Mouse (Mus musculus): ENCODE results near the gene Gm10234. TPM values are rescaled to one million over a fixed set of nuclear protein-coding genes. Genes with fewer than 3 reads are reported as not detected.

Gm10234 gene
- polyA plus RNA-seq (2011; ENCODE audit: insufficient read depth, insufficient read length, low read depth, missing spikeins): not detected in 2 replicates

GRCm38 (mm10) chr6:95321812-95322211 lies at the start of gene Gm10234:
TSS of gene Gm10234 (plus strand) at chr6:95322112.
- Histone ChIP-seq H3K27me3 (ENCODE audit: control insufficient read depth, insufficient read depth, low read length, poor library complexity, severe bottlenecking) (no peaks in the 10 kb centered on the region), H3K27ac (ENCODE audit: insufficient read depth, low read length) (no peak within 1 kb of the TSS), H3K9ac (ENCODE audit: low read depth, poor library complexity, severe bottlenecking) (no peak within 1 kb of the TSS), H3K36me3 (ENCODE audit: control insufficient read depth, insufficient read depth, low read length, poor library complexity, severe bottlenecking) (no peaks in the 10 kb centered on the region), H3K4me3 (ENCODE audit: low read depth, low read length) (no peak within 1 kb of the TSS), H3K4me1 (ENCODE audit: control insufficient read depth, insufficient read depth, low read length) (no peaks in the 10 kb centered on the region), H3K9me3 (replicated peaks; ENCODE audit: control insufficient read depth, insufficient read depth, low read length, poor library complexity, severe bottlenecking) (no peaks in the 10 kb centered on the region)
- TF ChIP-seq EP300 (IDR thresholded peaks at IDR 0.05; ENCODE audit: insufficient read depth, low read depth, low read length) (no peak), POLR2A (IDR thresholded peaks at IDR 0.05; ENCODE audit: insufficient read depth, low read length) (no peak), CTCF (IDR thresholded peaks at IDR 0.05; ENCODE audit: low read depth, low read length) (no peak)

- TF ChIP-seq EP300 (IDR thresholded peaks at IDR 0.05; ENCODE audit: insufficient read depth, low read depth, low read length): no peak
- TF ChIP-seq POLR2A (IDR thresholded peaks at IDR 0.05; ENCODE audit: insufficient read depth, low read length): no peak
- TF ChIP-seq CTCF (IDR thresholded peaks at IDR 0.05; ENCODE audit: low read depth, low read length): no peak
- Histone ChIP-seq H3K4me1 (ENCODE audit: control insufficient read depth, insufficient read depth, low read length) (no peaks in the 10 kb centered on the region), H3K9me3 (replicated peaks; ENCODE audit: control insufficient read depth, insufficient read depth, low read length, poor library complexity, severe bottlenecking) (no peaks in the 10 kb centered on the region), H3K27me3 (ENCODE audit: control insufficient read depth, insufficient read depth, low read length, poor library complexity, severe bottlenecking) (no peaks in the 10 kb centered on the region), H3K4me3 (ENCODE audit: low read depth, low read length) (no peak overlapping the region), H3K36me3 (ENCODE audit: control insufficient read depth, insufficient read depth, low read length, poor library complexity, severe bottlenecking) (no peaks in the 10 kb centered on the region), H3K27ac (ENCODE audit: insufficient read depth, low read length) (no peak overlapping the region), H3K9ac (ENCODE audit: low read depth, poor library complexity, severe bottlenecking) (no peak overlapping the region)
These were observed 44.3 kb upstream of the Gm10234 start for GRCm38 (mm10) chr6:95277633-95278032.

GRCm38 (mm10) chr6:95296025-95296424 lies 25.9 kb upstream of the Gm10234 start:
- H3K36me3 ChIP-seq (ENCODE audit: control insufficient read depth, insufficient read depth, low read length, poor library complexity, severe bottlenecking): no peaks in the 10 kb centered on the region
- no peak overlapping the region for H3K4me3 ChIP-seq (ENCODE audit: low read depth, low read length)
- TF ChIP-seq EP300 (IDR thresholded peaks at IDR 0.05; ENCODE audit: insufficient read depth, low read depth, low read length) (no peak), CTCF (IDR thresholded peaks at IDR 0.05; ENCODE audit: low read depth, low read length) (no peak), POLR2A (IDR thresholded peaks at IDR 0.05; ENCODE audit: insufficient read depth, low read length) (no peak)

GRCm38 (mm10) chr6:95298387-95298786 lies 23.5 kb upstream of the Gm10234 start:
- H3K36me3 ChIP-seq (ENCODE audit: control insufficient read depth, insufficient read depth, low read length, poor library complexity, severe bottlenecking): no peaks in the 10 kb centered on the region
- H3K4me1 ChIP-seq (ENCODE audit: control insufficient read depth, insufficient read depth, low read length): no peaks in the 10 kb centered on the region
- no peaks in the 10 kb centered on the region for H3K27me3 ChIP-seq (ENCODE audit: control insufficient read depth, insufficient read depth, low read length, poor library complexity, severe bottlenecking)
- H3K27ac ChIP-seq (ENCODE audit: insufficient read depth, low read length): no peak overlapping the region
- TF ChIP-seq POLR2A (IDR thresholded peaks at IDR 0.05; ENCODE audit: insufficient read depth, low read length): no peak
- TF ChIP-seq CTCF (IDR thresholded peaks at IDR 0.05; ENCODE audit: low read depth, low read length): no peak
- no peak for TF ChIP-seq EP300 (IDR thresholded peaks at IDR 0.05; ENCODE audit: insufficient read depth, low read depth, low read length)
- H3K4me3 ChIP-seq (ENCODE audit: low read depth, low read length): no peak overlapping the region
- H3K9me3 ChIP-seq (replicated peaks; ENCODE audit: control insufficient read depth, insufficient read depth, low read length, poor library complexity, severe bottlenecking): no peaks in the 10 kb centered on the region
- H3K9ac ChIP-seq (ENCODE audit: low read depth, poor library complexity, severe bottlenecking): no peak overlapping the region

More at GRCm38 (mm10) chr6:95296025-95296424, 25.9 kb upstream of the Gm10234 start:
- Histone ChIP-seq H3K4me1 (ENCODE audit: control insufficient read depth, insufficient read depth, low read length) (no peaks in the 10 kb centered on the region), H3K9me3 (replicated peaks; ENCODE audit: control insufficient read depth, insufficient read depth, low read length, poor library complexity, severe bottlenecking) (no peaks in the 10 kb centered on the region), H3K27me3 (ENCODE audit: control insufficient read depth, insufficient read depth, low read length, poor library complexity, severe bottlenecking) (no peaks in the 10 kb centered on the region), H3K27ac (ENCODE audit: insufficient read depth, low read length) (no peak overlapping the region), H3K9ac (ENCODE audit: low read depth, poor library complexity, severe bottlenecking) (no peak overlapping the region)

- no peaks in the 10 kb centered on the region for H3K9me3 ChIP-seq (replicated peaks; ENCODE audit: control insufficient read depth, insufficient read depth, low read length, poor library complexity, severe bottlenecking)
- H3K9ac ChIP-seq (ENCODE audit: low read depth, poor library complexity, severe bottlenecking): no peak overlapping the region
- no peaks in the 10 kb centered on the region for H3K4me1 ChIP-seq (ENCODE audit: control insufficient read depth, insufficient read depth, low read length)
- H3K27me3 ChIP-seq (ENCODE audit: control insufficient read depth, insufficient read depth, low read length, poor library complexity, severe bottlenecking): no peaks in the 10 kb centered on the region
- TF ChIP-seq EP300 (IDR thresholded peaks at IDR 0.05; ENCODE audit: insufficient read depth, low read depth, low read length): no peak
- no peak for TF ChIP-seq POLR2A (IDR thresholded peaks at IDR 0.05; ENCODE audit: insufficient read depth, low read length)
- no peak for TF ChIP-seq CTCF (IDR thresholded peaks at IDR 0.05; ENCODE audit: low read depth, low read length)
- no peak overlapping the region for H3K27ac ChIP-seq (ENCODE audit: insufficient read depth, low read length)
- no peaks in the 10 kb centered on the region for H3K36me3 ChIP-seq (ENCODE audit: control insufficient read depth, insufficient read depth, low read length, poor library complexity, severe bottlenecking)
- H3K4me3 ChIP-seq (ENCODE audit: low read depth, low read length): no peak overlapping the region
These were observed 21.3 kb upstream of the Gm10234 start for GRCm38 (mm10) chr6:95300658-95301057.

GRCm38 (mm10) chr6:95331191-95331590 lies 9.3 kb downstream of the Gm10234 start:
- H3K27ac ChIP-seq (ENCODE audit: insufficient read depth, low read length): no peak overlapping the region
- TF ChIP-seq EP300 (IDR thresholded peaks at IDR 0.05; ENCODE audit: insufficient read depth, low read depth, low read length): no peak
- TF ChIP-seq POLR2A (IDR thresholded peaks at IDR 0.05; ENCODE audit: insufficient read depth, low read length): no peak
- TF ChIP-seq CTCF (IDR thresholded peaks at IDR 0.05; ENCODE audit: low read depth, low read length): no peak
- no peaks in the 10 kb centered on the region for H3K36me3 ChIP-seq (ENCODE audit: control insufficient read depth, insufficient read depth, low read length, poor library complexity, severe bottlenecking)
- H3K9me3 ChIP-seq (replicated peaks; ENCODE audit: control insufficient read depth, insufficient read depth, low read length, poor library complexity, severe bottlenecking): no peaks in the 10 kb centered on the region
- no peak overlapping the region for H3K9ac ChIP-seq (ENCODE audit: low read depth, poor library complexity, severe bottlenecking)
- H3K27me3 ChIP-seq (ENCODE audit: control insufficient read depth, insufficient read depth, low read length, poor library complexity, severe bottlenecking): no peaks in the 10 kb centered on the region
- no peaks in the 10 kb centered on the region for H3K4me1 ChIP-seq (ENCODE audit: control insufficient read depth, insufficient read depth, low read length)
- H3K4me3 ChIP-seq (ENCODE audit: low read depth, low read length): no peak overlapping the region
